ENCODE assay signal across 11 mouse cellular contexts in genomic region chr12:37015474-37016248, GRCm38 (mm10).
A peak's percentile ranks its signal among the peaks of the same experiment; 100 is the strongest.
DNase-seq lines count a peak whose midpoint lies in the region; ATAC-seq and TF ChIP-seq lines count a peak whose summit lies in the region.
"Had no signal": no experiment of that assay in that cellular context is flagged by ENCODE, and none has a peak within 500 bp of the region (broad histone marks: within the 10 kb centered on the region; RNA-seq: fewer than 3 reads in every experiment).

No protein-coding gene starts in this region.

- peak; percentile 38 for DNase-seq in gastrocnemius, adult 18-20 months (ENCODE audit: low spot score)
- no peak for DNase-seq in gastrocnemius, postnatal 10 days
- DNase-seq in midbrain, embryonic 11.5 days (ENCODE audit: low spot score, missing footprints), result no peak
- DNase-seq in midbrain, embryonic 10.5 days (ENCODE audit: low spot score), result no peak
- peak; percentile 76 for DNase-seq in limb, embryonic 14.5 days (ENCODE audit: low spot score)
- DNase-seq in Muller cell, postnatal 12 days (ENCODE audit: inconsistent ontology term), result no peak
- DNase-seq in kidney, postnatal 25 days, result no peak
- DNase-seq in layer of hippocampus, adult 9-10 months (ENCODE audit: low spot score), result no peak
- DNase-seq: cerebellum, adult 11-12 months had no signal

- ATAC-seq in midbrain, embryonic 11.5 days (ENCODE audit: low FRiP score), result peak; percentile 72
- peak; percentile 92 for ATAC-seq in limb, embryonic 14.5 days (ENCODE audit: low FRiP score, low read depth)

- 52% methylated on average over 4 of the region's 4 CpGs for WGBS in midbrain, embryonic 11.5 days
- WGBS in midbrain, embryonic 10.5 days, result 61% methylated on average over 4 of the region's 4 CpGs
- 43% methylated on average over 4 of the region's 4 CpGs for WGBS in limb, embryonic 14.5 days

- H3K36me3 ChIP-seq in midbrain, embryonic 11.5 days (ENCODE audit: control insufficient read depth, insufficient read depth, low read length), result no peaks in the 10 kb centered on the region
- H3K36me3 ChIP-seq in midbrain, embryonic 10.5 days, result no peaks in the 10 kb centered on the region
- H3K36me3 ChIP-seq in limb, embryonic 14.5 days (ENCODE audit: control insufficient read depth, insufficient read depth, low read length), result no peaks in the 10 kb centered on the region

- H3K27ac ChIP-seq in midbrain, embryonic 11.5 days (ENCODE audit: low read depth, low read length), result no peak overlapping the region
- H3K27ac ChIP-seq in midbrain, embryonic 10.5 days (replicated peaks), result no peak overlapping the region
- no peak overlapping the region for H3K27ac ChIP-seq in limb, embryonic 14.5 days (replicated peaks; ENCODE audit: low read depth, low read length)
- H3K27ac ChIP-seq: liver, embryonic 14.5 days had no signal

- H3K27me3 ChIP-seq in midbrain, embryonic 11.5 days (ENCODE audit: control insufficient read depth, insufficient read depth, low read length), result no peaks in the 10 kb centered on the region
- no peaks in the 10 kb centered on the region for H3K27me3 ChIP-seq in midbrain, embryonic 10.5 days (ENCODE audit: low read depth, poor library complexity, severe bottlenecking)
- no peaks in the 10 kb centered on the region for H3K27me3 ChIP-seq in limb, embryonic 14.5 days (ENCODE audit: control insufficient read depth, insufficient read depth, low read length)

- no peak overlapping the region for H3K4me2 ChIP-seq in midbrain, embryonic 11.5 days
- H3K4me2 ChIP-seq in limb, embryonic 14.5 days (replicated peaks; ENCODE audit: low read depth, low read length, severe bottlenecking), result no peak overlapping the region

- no peak for TF ChIP-seq POLR2A in limb, embryonic 14.5 days (IDR thresholded peaks at IDR 0.05; ENCODE audit: borderline replicate concordance, extremely low read depth, insufficient read depth, insufficient read length)

- H3K4me1 ChIP-seq in midbrain, embryonic 11.5 days (ENCODE audit: control insufficient read depth, insufficient read depth, low read length), result no peaks in the 10 kb centered on the region
- peaks cover 13% of the 10 kb centered on the region for H3K4me1 ChIP-seq in midbrain, embryonic 10.5 days
- no peaks in the 10 kb centered on the region; the same call in 1 of the 2 replicates for H3K4me1 ChIP-seq in limb, embryonic 14.5 days (ENCODE audit: control insufficient read depth, insufficient read depth, low read length)

- H3K4me3 ChIP-seq in midbrain, embryonic 11.5 days (ENCODE audit: low read depth, low read length), result no peak overlapping the region
- no peak overlapping the region for H3K4me3 ChIP-seq in midbrain, embryonic 10.5 days
- no peak overlapping the region for H3K4me3 ChIP-seq in limb, embryonic 14.5 days (replicated peaks; ENCODE audit: low read length)
- H3K4me3 ChIP-seq: myocyte had no signal

- H3K9ac ChIP-seq in midbrain, embryonic 11.5 days (ENCODE audit: low read length), result no peak overlapping the region
- no peak overlapping the region for H3K9ac ChIP-seq in limb, embryonic 14.5 days (ENCODE audit: low read depth, low read length, severe bottlenecking)
- H3K9ac ChIP-seq: liver, embryonic 14.5 days had no signal

- no peaks in the 10 kb centered on the region for H3K9me3 ChIP-seq in midbrain, embryonic 11.5 days (ENCODE audit: control insufficient read depth, low read length)
- H3K9me3 ChIP-seq in midbrain, embryonic 10.5 days (replicated peaks), result no peaks in the 10 kb centered on the region
- no peaks in the 10 kb centered on the region for H3K9me3 ChIP-seq in limb, embryonic 14.5 days (ENCODE audit: control insufficient read depth, low read length)

Comparison
In these comparisons a context has a peak if more than half of its experiments do, and no peak if none do; other contexts are left out.
1. DNase-seq: peak in gastrocnemius, adult 18-20 months (single experiment) and limb, embryonic 14.5 days (single experiment); none in gastrocnemius, postnatal 10 days (single experiment), midbrain, embryonic 11.5 days (single experiment), midbrain, embryonic 10.5 days (single experiment), Muller cell, postnatal 12 days (single experiment), kidney, postnatal 25 days (0 of 2) and layer of hippocampus, adult 9-10 months (single experiment).